21 mouse cellular contexts compared by ENCODE assay signal in genomic region chr5:65910398-65910797, GRCm38 (mm10). TPM values are rescaled to one million over a fixed set of nuclear protein-coding genes. Genes with fewer than 3 reads are reported as not detected.
A peak's percentile ranks its signal among the peaks of the same experiment; 100 is the strongest.
DNase-seq lines count a peak whose midpoint lies in the region; ATAC-seq and TF ChIP-seq lines count a peak whose summit lies in the region.
"Had no signal": no experiment of that assay in that cellular context is flagged by ENCODE, and none has a peak within 500 bp of the region (broad histone marks: within the 10 kb centered on the region; RNA-seq: fewer than 3 reads in every experiment).

No protein-coding gene starts in this region.

- no peaks in the 10 kb centered on the region for H3K27me3 ChIP-seq in liver, embryonic 16.5 days (ENCODE audit: control insufficient read depth, insufficient read depth, low read depth, low read length)
- no peaks in the 10 kb centered on the region for H3K27me3 ChIP-seq in liver, embryonic 11.5 days (replicated peaks; ENCODE audit: control insufficient read depth, insufficient read depth, low read length)
- no peaks in the 10 kb centered on the region for H3K27me3 ChIP-seq in stomach, postnatal 0 days (ENCODE audit: control insufficient read depth, insufficient read depth, low read length)
- H3K27me3 ChIP-seq in midbrain, embryonic 13.5 days, result no peaks in the 10 kb centered on the region
- H3K27me3 ChIP-seq: heart, embryonic 13.5 days; hindbrain, embryonic 13.5 days had no signal

- no peak for TF ChIP-seq EP300 in stomach, postnatal 0 days (optimal IDR thresholded peaks at IDR 0.05)

- ATAC-seq in liver, embryonic 16.5 days (ENCODE audit: low read depth), result 0 out of 2 replicates have a peak, but pooled peaks have one; percentile 7
- no peak for ATAC-seq in liver, embryonic 11.5 days (replicated peaks; ENCODE audit: low FRiP score)
- 0 out of 2 replicates have a peak, but pooled peaks have one; percentile 35 for ATAC-seq in stomach, postnatal 0 days (ENCODE audit: low FRiP score, low TSS enrichment)
- ATAC-seq in midbrain, embryonic 13.5 days, result no peak
- ATAC-seq: intestine, postnatal 0 days; lung, postnatal 0 days had no signal

- H3K4me3 ChIP-seq in liver, embryonic 16.5 days (ENCODE audit: low read depth, low read length), result no peak overlapping the region
- H3K4me3 ChIP-seq in liver, embryonic 11.5 days (ENCODE audit: low read depth, low read length), result no peak overlapping the region
- no peak overlapping the region for H3K4me3 ChIP-seq in bone marrow, adult 2 months (replicated peaks; ENCODE audit: control insufficient read depth, low read depth, low read length)
- no peak overlapping the region for H3K4me3 ChIP-seq in stomach, postnatal 0 days (ENCODE audit: low read depth, low read length)
- no peak overlapping the region for H3K4me3 ChIP-seq in midbrain, embryonic 13.5 days (replicated peaks)
- H3K4me3 ChIP-seq: embryonic facial prominence, embryonic 12.5 days; heart, embryonic 13.5 days; hindbrain, embryonic 13.5 days had no signal

- H3K36me3 ChIP-seq in liver, embryonic 16.5 days (ENCODE audit: control insufficient read depth, insufficient read depth), result no peaks in the 10 kb centered on the region
- no peaks in the 10 kb centered on the region for H3K36me3 ChIP-seq in liver, embryonic 11.5 days (ENCODE audit: control insufficient read depth, insufficient read depth, low read length)
- no peaks in the 10 kb centered on the region for H3K36me3 ChIP-seq in stomach, postnatal 0 days (ENCODE audit: control insufficient read depth, insufficient read depth, low read length)
- no peaks in the 10 kb centered on the region for H3K36me3 ChIP-seq in midbrain, embryonic 13.5 days
- H3K36me3 ChIP-seq: embryonic facial prominence, embryonic 12.5 days; heart, embryonic 13.5 days; hindbrain, embryonic 13.5 days had no signal

- H3K4me2 ChIP-seq in liver, embryonic 16.5 days (ENCODE audit: low read depth, low read length), result no peak overlapping the region
- H3K4me2 ChIP-seq in liver, embryonic 11.5 days, result no peak overlapping the region
- H3K4me2 ChIP-seq in stomach, postnatal 0 days (replicated peaks; ENCODE audit: low read depth), result no peak overlapping the region
- no peak overlapping the region for H3K4me2 ChIP-seq in midbrain, embryonic 13.5 days (replicated peaks)
- H3K4me2 ChIP-seq: embryonic facial prominence, embryonic 12.5 days; heart, embryonic 13.5 days; hindbrain, embryonic 13.5 days had no signal

- DNase-seq in liver, embryonic 11.5 days (ENCODE audit: low spot score), result no peak
- DNase-seq in stomach, postnatal 0 days (ENCODE audit: low spot score), result no peak
- DNase-seq in adrenal gland, adult 8-10 months, result no peak
- DNase-seq in yolk sac, embryonic 10.5 days (ENCODE audit: low spot score), result no peak
- DNase-seq: cerebellum, postnatal 36 days; kidney, postnatal 14 days; right cerebral cortex, adult 18-20 months had no signal

- no peak overlapping the region for H3K27ac ChIP-seq in liver, embryonic 16.5 days (ENCODE audit: low read length)
- H3K27ac ChIP-seq in liver, embryonic 11.5 days (ENCODE audit: low read depth, low read length), result no peak overlapping the region
- peak overlapping the region; percentile 25; the same call in 1 of the 2 replicates for H3K27ac ChIP-seq in bone marrow, adult 2 months (ENCODE audit: control insufficient read depth, insufficient read depth, low read depth, low read length, poor library complexity)
- no peak overlapping the region for H3K27ac ChIP-seq in stomach, postnatal 0 days (replicated peaks)
- H3K27ac ChIP-seq in midbrain, embryonic 13.5 days, result no peak overlapping the region
- H3K27ac ChIP-seq: embryonic facial prominence, embryonic 12.5 days; heart, embryonic 13.5 days; hindbrain, embryonic 13.5 days had no signal

- TF ChIP-seq POLR2A in bone marrow, adult 2 months (IDR thresholded peaks at IDR 0.05; ENCODE audit: borderline replicate concordance, control insufficient read depth, low read depth, low read length), result no peak

- WGBS in liver, embryonic 16.5 days (ENCODE audit: insufficient replicate concordance), result 44% methylated on average over 4 of the region's 4 CpGs
- 67% methylated on average over 4 of the region's 4 CpGs for WGBS in liver, embryonic 11.5 days
- 43% methylated on average over 4 of the region's 4 CpGs for WGBS in bone marrow, adult 2 months
- WGBS in stomach, postnatal 0 days, result 82% methylated on average over 4 of the region's 4 CpGs
- 89% methylated on average over 4 of the region's 4 CpGs for WGBS in midbrain, embryonic 13.5 days

- H3K9ac ChIP-seq in liver, embryonic 16.5 days (ENCODE audit: low read depth, low read length), result no peak overlapping the region
- H3K9ac ChIP-seq in liver, embryonic 11.5 days (ENCODE audit: low read depth, low read length), result no peak overlapping the region
- H3K9ac ChIP-seq in stomach, postnatal 0 days (ENCODE audit: low read length), result no peak overlapping the region
- no peak overlapping the region for H3K9ac ChIP-seq in midbrain, embryonic 13.5 days (replicated peaks)
- H3K9ac ChIP-seq: embryonic facial prominence, embryonic 12.5 days; heart, embryonic 13.5 days; hindbrain, embryonic 13.5 days had no signal

- H3K9me3 ChIP-seq in liver, embryonic 16.5 days (replicated peaks; ENCODE audit: control insufficient read depth, low read length), result no peaks in the 10 kb centered on the region
- no peaks in the 10 kb centered on the region for H3K9me3 ChIP-seq in liver, embryonic 11.5 days (ENCODE audit: control insufficient read depth, low read length)
- H3K9me3 ChIP-seq in stomach, postnatal 0 days (ENCODE audit: control insufficient read depth, low read length), result no peaks in the 10 kb centered on the region; the same call in 1 of the 2 replicates
- no peaks in the 10 kb centered on the region for H3K9me3 ChIP-seq in midbrain, embryonic 13.5 days
- H3K9me3 ChIP-seq: embryonic facial prominence, embryonic 12.5 days; hindbrain, embryonic 13.5 days had no signal

- no peak for TF ChIP-seq CTCF in bone marrow, adult 2 months (IDR thresholded peaks at IDR 0.05; ENCODE audit: control insufficient read depth, insufficient read depth, low read length)
- TF ChIP-seq CTCF in stomach, postnatal 0 days (IDR thresholded peaks at IDR 0.05; ENCODE audit: low read depth), result no peak

- H3K4me1 ChIP-seq in liver, embryonic 16.5 days (ENCODE audit: control insufficient read depth, low read depth, low read length), result no peaks in the 10 kb centered on the region
- H3K4me1 ChIP-seq in liver, embryonic 11.5 days (replicated peaks; ENCODE audit: control insufficient read depth, insufficient read depth, low read length), result no peaks in the 10 kb centered on the region
- H3K4me1 ChIP-seq in bone marrow, adult 2 months (ENCODE audit: control insufficient read depth, insufficient read depth, low read length), result peaks cover 7% of the 10 kb centered on the region; the same call in 1 of the 2 replicates
- no peaks in the 10 kb centered on the region for H3K4me1 ChIP-seq in stomach, postnatal 0 days (replicated peaks; ENCODE audit: control insufficient read depth, insufficient read depth)
- H3K4me1 ChIP-seq in midbrain, embryonic 13.5 days (replicated peaks), result no peaks in the 10 kb centered on the region
- H3K4me1 ChIP-seq: embryonic facial prominence, embryonic 12.5 days; heart, embryonic 13.5 days; hindbrain, embryonic 13.5 days had no signal

RNA-seq across cellular contexts. Expression of gene Chrna9, which starts 24.3 kb away (rescaled TPM):
- polyA plus RNA-seq in liver, embryonic 16.5 days (2015; fragmentation: Nextera tagmentation; extraction: Ambion mirVana), result 0.12 TPM in 1 of 2 replicates, not detected in the other
- 0.14 TPM in 1 of 2 replicates, not detected in the other for polyA plus RNA-seq in liver, embryonic 11.5 days (2014; fragmentation: Nextera tagmentation; extraction: Ambion mirVana)
- polyA plus RNA-seq in bone marrow, adult 2 months (2011; ENCODE audit: insufficient read depth, insufficient read length, low replicate concordance, missing spikeins), result 2.8 TPM in 1 of 2 replicates, not detected in the other
- polyA plus RNA-seq in stomach, postnatal 0 days (2015; fragmentation: Nextera tagmentation; extraction: Ambion mirVana), result not detected in 2 replicates
- polyA plus RNA-seq in midbrain, embryonic 13.5 days (2015; fragmentation: Nextera tagmentation; extraction: Ambion mirVana), result not detected in 2 replicates
- total RNA-seq in adrenal gland, adult 8-10 months (2022), result not detected
- total RNA-seq: layer of hippocampus, postnatal 10 days; left cerebral cortex, postnatal 36 days; liver, adult 2 months; megakaryocyte-erythroid progenitor cell, adult 5-6 weeks had no signal
- polyA plus RNA-seq: C2C12; frontal cortex, adult 2 months; heart, embryonic 13.5 days; hindbrain, embryonic 13.5 days; intestine, postnatal 0 days; liver, adult 2 months; lung, postnatal 0 days had no signal

RNA-seq across cellular contexts. Expression of gene Rhoh, which starts 49.4 kb away (rescaled TPM):
- 1.8 and 2.2 TPM in 2 replicates for polyA plus RNA-seq in liver, embryonic 16.5 days (2015; fragmentation: Nextera tagmentation; extraction: Ambion mirVana)
- 1.3 and 2.4 TPM in 2 replicates for polyA plus RNA-seq in liver, embryonic 11.5 days (2014; fragmentation: Nextera tagmentation; extraction: Ambion mirVana)
- 12.3 and 18.4 TPM in 2 replicates for polyA plus RNA-seq in bone marrow, adult 2 months (2011; ENCODE audit: insufficient read depth, insufficient read length, low replicate concordance, missing spikeins)
- polyA plus RNA-seq in stomach, postnatal 0 days (2015; fragmentation: Nextera tagmentation; extraction: Ambion mirVana), result 0.47 and 0.51 TPM in 2 replicates
- 0.27 and 0.32 TPM in 2 replicates for polyA plus RNA-seq in midbrain, embryonic 13.5 days (2015; fragmentation: Nextera tagmentation; extraction: Ambion mirVana)
- total RNA-seq in adrenal gland, adult 8-10 months (2022), result 1 to 10 TPM in 1 of 4 experiments, under 1 TPM in 3; 0.45 to 1.2 (median 0.80) TPM
- polyA plus RNA-seq: C2C12 had no signal

Comparison
In these comparisons a context has a peak if more than half of its experiments do, and no peak if none do; other contexts are left out.
1. ATAC-seq: peak in liver, embryonic 16.5 days (single experiment) and stomach, postnatal 0 days (single experiment); none in liver, embryonic 11.5 days (single experiment) and midbrain, embryonic 13.5 days (single experiment).